Mouse (Mus musculus) liver, adult (tissue): Measurements from ENCODE around the gene Ndufa3.

Experiments
- GATA4 ChIP-seq: IDR thresholded peaks from 2 replicates; pipeline ENCODE4 v1.6.1; 2014; ENCODE audit warnings: mild to moderate bottlenecking, low read length; ENCODE audit not compliant: insufficient replicate concordance

The Ndufa3 gene

GRCm38 (mm10) chr7:3617242-3617995 is at the start of gene Ndufa3:
Ndufa3 (plus strand) TSS chr7:3617373.
- TF ChIP-seq GATA4 = no peak

GRCm38 (mm10) chr7:3569725-3570124 is 47.4 kb upstream of the Ndufa3 start:
- TF ChIP-seq GATA4 = no peak

GRCm38 (mm10) chr7:3571847-3572246 is 45.3 kb upstream of the Ndufa3 start:
- TF ChIP-seq GATA4 = no peak

GRCm38 (mm10) chr7:3574216-3574615 is 43.0 kb upstream of the Ndufa3 start:
- TF ChIP-seq GATA4 = no peak

DNA sequence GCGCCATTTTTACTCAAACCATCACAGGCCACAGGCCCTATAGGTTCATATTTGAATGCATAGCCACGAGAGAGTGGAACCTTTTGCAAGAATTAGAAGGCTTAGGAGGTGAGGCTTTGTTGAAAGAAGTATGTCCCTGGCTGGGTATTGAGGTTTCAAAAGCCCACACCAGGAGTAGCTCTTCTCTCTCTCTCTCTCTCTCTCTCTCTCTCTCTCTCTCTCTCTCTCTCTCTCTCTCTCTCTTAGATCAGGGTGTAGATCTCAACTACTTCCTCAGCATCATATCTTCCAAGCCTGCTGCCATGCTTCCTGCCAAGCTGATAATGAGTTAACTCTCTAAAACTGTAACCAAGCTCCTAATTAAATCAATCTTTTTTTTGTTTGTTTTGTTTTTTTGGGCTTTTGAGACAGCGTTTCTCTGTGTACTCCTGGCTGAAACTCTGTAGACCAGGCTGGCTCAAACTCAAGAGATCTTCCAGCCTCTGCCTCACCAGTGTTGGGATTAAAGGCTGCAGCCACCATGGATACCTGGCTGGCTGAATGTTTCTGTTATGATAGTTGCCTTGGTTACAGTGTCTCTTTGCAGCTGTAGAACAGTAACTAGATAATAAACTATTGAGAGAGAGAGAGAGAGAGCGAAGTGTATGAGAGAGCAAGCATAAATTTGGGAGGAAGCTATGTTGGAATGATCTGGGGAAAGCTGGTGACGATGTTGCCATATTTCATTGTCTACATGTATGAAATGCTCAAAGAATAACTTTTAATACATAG is 40.6 kb upstream of the Ndufa3 start:
- no peak for TF ChIP-seq GATA4

DNA sequence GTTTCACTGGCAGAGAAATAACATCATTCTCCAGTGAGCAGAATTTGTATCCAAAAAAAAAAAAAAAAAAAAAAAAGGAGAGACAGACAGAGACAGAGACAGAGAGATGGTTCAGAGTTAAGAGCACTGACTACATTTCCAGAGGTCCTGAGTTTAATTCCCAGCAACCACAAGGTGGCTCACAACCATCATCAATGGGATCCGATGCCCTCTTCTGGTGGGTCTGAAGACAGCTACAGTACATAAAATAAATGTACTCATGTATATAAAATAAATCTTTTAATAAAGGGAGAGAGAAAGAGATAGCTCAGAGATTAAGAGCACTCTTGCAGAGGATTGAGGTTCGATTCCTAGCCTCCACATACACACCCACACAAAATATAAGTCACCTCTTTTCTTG is 39.0 kb upstream of the Ndufa3 start:
- TF ChIP-seq GATA4 = no peak

GRCm38 (mm10) chr7:3578952-3579546 is 38.1 kb upstream of the Ndufa3 start:
- TF ChIP-seq GATA4 = no peak

- no peak for TF ChIP-seq GATA4
Measured at GRCm38 (mm10) chr7:3580029-3580428, 37.1 kb upstream of the Ndufa3 start.

- no peak for TF ChIP-seq GATA4
Measured at GRCm38 (mm10) chr7:3585763-3586162, 31.4 kb upstream of the Ndufa3 start.

- TF ChIP-seq GATA4 = no peak
Measured at GRCm38 (mm10) chr7:3586255-3586654, 30.9 kb upstream of the Ndufa3 start.

GRCm38 (mm10) chr7:3587292-3587691 is 29.9 kb upstream of the Ndufa3 start:
- TF ChIP-seq GATA4 = no peak

GRCm38 (mm10) chr7:3590550-3590949 is 26.6 kb upstream of the Ndufa3 start:
- no peak for TF ChIP-seq GATA4

DNA sequence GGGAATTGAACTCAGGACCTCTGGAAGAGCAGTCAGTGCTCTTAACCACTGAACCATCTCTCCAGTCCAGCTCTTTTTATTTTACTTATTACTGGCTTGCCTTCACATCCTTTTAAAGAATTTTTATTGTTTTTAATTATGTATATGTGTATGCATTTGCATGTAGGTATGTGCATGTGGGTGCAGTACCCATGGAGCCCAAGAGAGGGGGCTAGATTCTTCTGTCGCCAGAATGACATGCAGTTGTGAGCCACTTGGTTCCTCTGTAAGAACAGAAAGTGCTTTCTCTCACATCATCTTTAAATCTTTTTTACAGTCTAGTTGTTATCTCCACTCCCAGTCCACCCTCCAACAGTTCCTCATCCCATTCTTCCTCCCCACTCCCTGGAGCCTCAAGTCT is 25.6 kb upstream of the Ndufa3 start:
- TF ChIP-seq GATA4 = no peak

DNA sequence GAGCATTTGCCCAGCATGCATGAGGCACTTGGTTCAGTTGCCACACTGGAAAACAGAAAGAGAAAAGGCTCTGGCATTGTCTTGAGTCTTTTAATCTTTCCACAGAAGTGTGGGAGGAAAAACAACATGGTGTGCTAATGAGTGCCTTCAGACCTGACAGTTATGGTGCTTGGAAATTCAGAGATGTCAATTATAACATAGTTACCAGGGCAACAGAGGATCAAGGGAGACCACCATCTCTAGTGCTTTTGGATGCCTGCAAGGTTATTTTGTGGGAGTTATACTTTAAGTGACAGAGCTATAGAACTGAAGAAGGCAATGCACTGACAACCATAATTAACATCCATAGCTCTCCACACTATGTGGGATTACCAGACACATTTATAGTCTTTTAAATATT is 23.3 kb upstream of the Ndufa3 start:
- TF ChIP-seq GATA4 = no peak

GRCm38 (mm10) chr7:3594686-3595085 is 22.5 kb upstream of the Ndufa3 start:
- TF ChIP-seq GATA4 = no peak

DNA sequence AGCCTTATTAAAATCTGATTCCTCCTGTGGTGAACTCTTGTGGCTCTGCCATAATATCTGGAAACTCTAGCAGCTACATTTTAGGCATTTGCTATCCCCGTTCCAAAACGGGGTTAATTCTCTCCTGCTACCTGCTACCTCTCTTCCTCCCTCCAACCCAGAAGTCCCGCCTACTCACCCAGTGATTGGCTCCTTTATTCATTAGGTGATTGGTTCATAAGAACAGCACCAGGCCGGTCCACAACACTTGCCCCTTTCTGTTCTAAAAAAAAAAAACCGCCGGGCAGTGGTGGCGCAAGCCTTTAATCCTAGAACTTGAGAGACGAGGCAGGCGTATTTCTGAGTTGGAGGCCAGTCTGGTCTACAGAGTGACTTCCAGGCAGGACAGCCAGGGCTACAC is 22.0 kb upstream of the Ndufa3 start:
- no peak for TF ChIP-seq GATA4

DNA sequence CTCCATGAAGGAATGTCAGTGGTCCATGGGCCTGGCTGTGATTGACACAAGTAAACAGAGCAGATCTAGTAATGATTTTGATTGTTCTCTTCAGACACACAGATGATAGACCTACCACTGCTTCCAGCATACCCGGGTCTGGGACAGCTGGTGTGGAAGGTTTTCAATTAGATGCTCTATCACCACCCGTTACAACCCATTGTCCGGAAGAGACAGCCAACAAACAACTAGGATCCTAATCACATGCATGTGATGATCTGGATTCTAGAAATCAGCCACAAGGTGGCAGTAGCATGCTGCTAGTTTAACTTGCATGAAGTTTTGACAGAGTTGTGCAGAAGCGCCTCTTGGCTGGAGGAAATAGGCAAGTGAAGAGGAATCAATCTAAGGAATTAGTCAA is 16.1 kb upstream of the Ndufa3 start:
- TF ChIP-seq GATA4 = no peak

- no peak for TF ChIP-seq GATA4
Measured at GRCm38 (mm10) chr7:3606798-3607197, 10.4 kb upstream of the Ndufa3 start.
